Mouse (Mus musculus): ENCODE measurements around the gene Itpka.

DNA sequence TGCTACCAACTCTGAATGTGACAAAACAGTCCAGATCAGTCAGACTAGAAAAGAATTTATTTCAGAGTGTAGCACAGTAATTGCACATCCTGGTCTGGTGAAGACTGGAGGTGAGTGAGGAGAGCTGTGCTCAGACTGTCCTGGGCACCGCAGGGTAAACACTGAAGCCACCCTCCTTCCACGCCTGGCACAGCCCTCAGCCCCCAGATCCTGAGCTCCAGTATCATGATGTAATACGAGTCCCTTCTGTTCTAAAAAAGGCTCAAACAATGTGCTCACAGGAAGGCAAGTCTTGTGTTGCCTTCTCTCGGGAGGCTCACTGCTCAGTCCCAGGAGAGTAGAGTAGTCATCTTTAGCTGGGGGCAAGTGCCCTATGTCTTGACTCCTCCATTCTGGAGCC lies 21.8 kb downstream of the Itpka start:
- no peak for TF ChIP-seq CTCF (IDR thresholded peaks at IDR 0.05; ENCODE audit: low read depth)
- no peak for TF ChIP-seq EP300 (IDR thresholded peaks at IDR 0.05; ENCODE audit: low read depth)
